Comparison of ENCODE assay signal across 8 mouse cellular contexts in genomic region chr3:96057747-96058204, GRCm38 (mm10). TPM values are rescaled to one million over a fixed set of nuclear protein-coding genes. Genes with fewer than 3 reads are reported as not detected.
DNase-seq lines count a peak whose midpoint lies in the region; ATAC-seq lines count a peak whose summit lies in the region.

No protein-coding gene starts in this region.

- no peaks in the 10 kb centered on the region for H3K9me3 ChIP-seq in hindbrain, embryonic 15.5 days

- under 1% methylated on average over 26 of the region's 26 CpGs for WGBS in hindbrain, embryonic 15.5 days

- H3K4me2 ChIP-seq in hindbrain, embryonic 15.5 days: peak overlapping the region; percentile 73

- H3K36me3 ChIP-seq in hindbrain, embryonic 15.5 days: peaks cover 4% of the 10 kb centered on the region

- H3K27me3 ChIP-seq in hindbrain, embryonic 15.5 days: no peaks in the 10 kb centered on the region

- H3K27ac ChIP-seq in hindbrain, embryonic 15.5 days (replicated peaks): peak overlapping the region; percentile 93

- ATAC-seq in hindbrain, embryonic 15.5 days (ENCODE audit: low FRiP score, low read depth): peak; percentile 96

- H3K9ac ChIP-seq in hindbrain, embryonic 15.5 days: peak overlapping the region; percentile 67

- peak overlapping the region; percentile 61 for H3K4me3 ChIP-seq in hindbrain, embryonic 15.5 days

- DNase-seq in R1 (ENCODE audit: low read depth, low spot score): peak; percentile 96
- DNase-seq in cerebellum, postnatal 25 days: peak; percentile 93
- peak; percentile 81 to 84 for DNase-seq in frontal cortex, postnatal 25 days (ENCODE audit: low spot score in 2 of 2)
- peak; percentile 69 for DNase-seq in left cerebral cortex, adult 11 months (ENCODE audit: low spot score)
- DNase-seq in lung, postnatal 4 days: peak; percentile 90 to 91
- peak; percentile 82 for DNase-seq in retina, postnatal 7 days (ENCODE audit: low read depth, low spot score)
- peak; percentile 73 for DNase-seq in urinary bladder, adult 2 months (ENCODE audit: low spot score)

- H3K4me1 ChIP-seq in hindbrain, embryonic 15.5 days (replicated peaks): peaks cover 11% of the 10 kb centered on the region

RNA-seq across cellular contexts. Expression of gene Vps45, which starts 0.5 kb away (rescaled TPM):
- polyA plus RNA-seq in hindbrain, embryonic 15.5 days (2015; fragmentation: Nextera tagmentation; extraction: Ambion mirVana): 56.1 and 63.2 TPM in 2 replicates
- 15.3 and 20.3 TPM in 2 replicates for polyA plus RNA-seq in urinary bladder, adult 2 months (2012; rRNA removed)

RNA-seq across cellular contexts. Expression of gene Otud7b, which starts 46.6 kb away (rescaled TPM):
- polyA plus RNA-seq in hindbrain, embryonic 15.5 days (2015; fragmentation: Nextera tagmentation; extraction: Ambion mirVana): 8.6 and 9.6 TPM in 2 replicates
- 11.1 and 16.8 TPM in 2 replicates for polyA plus RNA-seq in urinary bladder, adult 2 months (2012; rRNA removed)

Comparison
In these comparisons a context has a peak if more than half of its experiments do, and no peak if none do; other contexts are left out.
1. Peak in every context shown above with its lines: DNase-seq, ATAC-seq, H3K4me3 ChIP-seq and H3K27ac ChIP-seq.